Mouse (Mus musculus) gastrocnemius, adult 2 months (tissue): Measurements from ENCODE around the gene Ccdc85b. TPM values are rescaled to one million over a fixed set of nuclear protein-coding genes. Genes with fewer than 3 reads are reported as not detected.

Source experiments
- DNase-seq: peaks from one replicate; pipeline ENCODE4 v3.0.0; 2022
- H3K27ac ChIP-seq: fragments of 200-600 bp; 2 replicates; pipeline ENCODE4 v1.8.1; 2022; ENCODE audit warnings: mild to moderate bottlenecking
- H3K4me3 ChIP-seq: fragments of 200-600 bp; 2 replicates; pipeline ENCODE4 v1.8.1; 2022; ENCODE audit warnings: mild to moderate bottlenecking, moderate library complexity
- CTCF ChIP-seq: fragments of 200-600 bp; IDR thresholded peaks from 2 replicates; pipeline ENCODE4 v1.8.1; 2022; ENCODE audit warnings: antibody characterized with exemption, mild to moderate bottlenecking, moderate library complexity
- intact Hi-C: fragments of 180-260 bp; cut with DNase I; formaldehyde crosslinking; loops from one replicate; pipeline ENCODE4 v1.15.1; 2025
- total RNA-seq, 2 experiments: library from RNA; stranded (reverse); gene quantifications; 2 replicates each; pipeline ENCODE4 v1.2.3; 2021

Ccdc85b gene
- total RNA-seq, 2 experiments from 2014 or later = 3.9 to 7.2 TPM

DNA sequence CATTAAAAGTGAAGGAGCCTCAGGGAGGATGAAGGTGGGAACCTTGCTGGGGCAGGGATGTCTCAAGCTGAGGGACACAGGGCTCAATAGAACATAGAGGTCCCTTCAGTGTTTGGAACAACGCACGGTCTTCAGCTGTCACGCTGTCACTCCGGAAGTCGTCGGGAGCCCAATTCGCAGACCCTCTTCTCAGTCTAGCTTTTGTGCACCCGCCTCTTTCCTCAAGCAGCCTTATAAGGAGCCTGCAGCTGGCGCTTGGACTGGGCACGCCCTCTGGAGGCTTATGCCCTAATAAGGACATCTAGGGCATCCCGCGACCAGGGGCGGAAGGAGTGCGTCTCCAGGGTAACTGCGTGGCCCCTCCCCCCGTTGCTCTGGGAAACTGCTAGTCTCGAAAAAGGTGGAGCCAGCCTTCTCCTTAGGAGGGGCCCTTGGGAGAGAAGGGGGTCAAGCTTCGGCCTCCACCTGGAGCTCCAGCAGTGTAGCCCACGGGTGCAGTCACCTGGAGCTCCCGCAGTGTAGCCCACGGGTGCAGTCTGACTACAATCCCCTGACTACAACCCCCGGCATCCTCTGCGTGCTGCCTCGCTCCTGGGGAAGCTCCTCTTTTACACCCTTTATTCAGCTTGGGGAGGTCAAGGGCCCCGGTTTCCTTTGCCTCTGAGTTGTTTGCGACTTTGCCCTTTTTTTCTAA is 31.3 kb upstream of the Ccdc85b start:
- Histone ChIP-seq H3K4me3 (peak overlapping the region; percentile 100), H3K27ac (peak overlapping the region; percentile 98)
- DNase-seq = peak; percentile 98
- intact Hi-C loops = loop anchor here (2.0 to 5.0 kb wide), 2 partner anchors 64 to 82 kb away; partner anchors contain the start of genes AI837181 and Drap1
- TF ChIP-seq CTCF = no peak

DNA sequence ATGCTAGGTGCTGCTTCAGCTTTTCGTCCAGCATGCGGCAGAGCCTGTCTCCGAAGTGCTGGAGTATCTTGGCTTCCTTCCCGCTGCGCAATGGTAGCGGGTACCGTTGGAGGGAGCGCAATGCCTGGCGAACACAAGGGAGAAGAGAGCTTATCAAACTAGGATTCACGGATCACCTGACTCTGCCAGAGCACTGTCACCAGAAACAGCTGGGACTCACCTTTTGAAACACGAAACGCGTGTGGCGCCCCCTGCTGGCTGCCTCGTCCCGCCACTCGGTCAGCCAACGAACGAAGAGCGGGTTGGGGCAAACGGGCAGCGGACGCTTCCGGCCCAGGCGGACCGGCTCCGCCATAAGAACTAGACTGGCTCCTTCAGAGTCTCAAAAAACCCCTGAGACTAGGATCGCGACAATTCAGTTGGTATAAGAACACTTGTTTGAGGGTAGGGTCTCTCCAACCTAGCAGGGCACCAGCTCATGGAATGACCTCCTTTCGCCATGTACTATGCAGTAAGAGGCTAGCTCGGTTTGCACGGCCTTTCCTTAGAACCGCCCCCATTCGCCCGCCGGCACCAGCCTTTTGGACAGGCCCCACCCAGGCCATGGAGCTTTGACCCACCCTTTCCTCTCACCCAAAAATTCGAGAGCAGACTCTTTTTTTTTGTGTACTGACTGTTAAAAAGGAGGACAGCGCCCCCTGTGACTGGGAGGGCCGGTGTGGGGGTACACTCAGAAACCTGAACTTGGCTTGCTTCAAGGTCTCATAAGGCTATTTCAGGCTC is 30.3 kb upstream of the Ccdc85b start, which contains the start of gene Mus81:
Gene Mus81 (minus strand): TSS at position 635 of the 783 bp plus-strand sequence.
- peak; percentile 87 for TF ChIP-seq CTCF
- H3K27ac ChIP-seq = peak within 1 kb of the TSS; percentile 98
- intact Hi-C loops = loop anchor here (2.0 to 5.0 kb wide), 3 partner anchors 25 to 81 kb away; partner anchors contain the start of genes AI837181 and Drap1
- H3K4me3 ChIP-seq = peak within 1 kb of the TSS; percentile 100
- peak; percentile 97 for DNase-seq

DNA sequence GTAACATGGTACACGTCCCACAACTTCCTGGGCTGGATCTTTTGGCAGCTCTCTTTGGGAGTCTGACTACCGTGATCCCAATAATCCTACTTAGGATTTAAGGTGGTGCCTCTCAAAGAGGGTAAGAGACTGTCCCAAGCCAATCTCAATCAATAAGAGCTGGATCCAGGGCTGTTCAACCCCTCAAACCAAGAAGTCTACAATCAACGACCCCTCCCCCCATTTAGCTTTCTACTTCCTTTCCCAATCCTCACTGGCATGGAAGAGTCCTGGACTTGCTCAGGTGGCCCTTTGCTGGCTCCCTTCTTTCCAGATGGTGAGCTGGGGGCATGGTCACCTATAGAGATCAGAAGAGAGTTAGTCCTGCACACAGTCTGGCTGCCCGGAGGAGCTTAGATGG is 29.1 kb upstream of the Ccdc85b start:
- intact Hi-C loops = loop anchor here (2.0 to 5.0 kb wide), 2 partner anchors 24 to 79 kb away; no protein-coding TSS in a partner anchor
- Histone ChIP-seq H3K27ac (peak overlapping the region; percentile 98; the same call in 1 of the 2 replicates), H3K4me3 (no peak overlapping the region; the same call in none of the 2 replicates)
- TF ChIP-seq CTCF = no peak
- no peak for DNase-seq

DNA sequence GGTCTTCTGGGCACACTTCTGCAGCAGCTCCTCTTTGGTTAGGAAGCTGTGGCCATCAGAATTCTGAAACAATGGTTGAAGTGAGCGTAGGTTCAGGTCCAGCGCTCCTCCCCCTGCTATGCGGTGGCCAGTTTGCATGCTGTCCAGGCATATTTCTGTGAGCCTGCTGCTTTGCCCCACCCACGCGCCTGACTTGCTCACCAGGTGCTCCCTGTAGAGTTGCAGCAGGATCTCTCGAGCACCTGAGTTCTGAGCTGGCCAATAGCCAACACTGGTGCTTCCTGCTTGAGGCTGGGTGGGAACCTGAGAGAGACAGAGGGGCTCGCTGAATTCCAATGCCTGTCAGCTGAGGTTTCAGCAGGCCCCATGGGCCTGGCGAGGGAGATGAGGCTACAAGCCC is 28.6 kb upstream of the Ccdc85b start:
- intact Hi-C loops = loop anchor here (2.0 to 5.0 kb wide), 2 partner anchors 23 to 79 kb away; no protein-coding TSS in a partner anchor
- no peak overlapping the region for H3K4me3 ChIP-seq
- no peak for DNase-seq

DNA sequence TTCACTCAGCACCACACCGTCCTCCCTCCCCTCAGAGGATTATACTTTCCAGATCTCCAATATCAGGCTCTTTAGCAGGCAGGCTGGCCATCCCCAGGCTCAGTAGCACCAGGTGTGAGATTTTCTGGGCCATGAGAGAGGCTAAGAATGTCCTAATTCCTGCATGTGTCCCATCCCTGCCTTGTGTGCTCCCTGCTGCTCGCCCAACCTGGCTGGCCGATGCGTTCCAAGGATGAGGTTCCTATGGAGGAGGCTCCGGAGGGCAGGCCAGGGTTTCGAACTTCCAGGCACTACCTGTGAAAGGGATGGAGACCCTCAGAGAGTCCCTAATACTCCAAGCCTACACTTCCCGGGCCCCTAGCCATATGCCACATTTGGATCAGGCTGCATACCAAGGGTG is 28.1 kb upstream of the Ccdc85b start:
- Histone ChIP-seq H3K4me3 (no peak overlapping the region), H3K27ac (no peak overlapping the region)
- no peak for DNase-seq
- intact Hi-C loops = loop anchor here (2.0 to 5.0 kb wide), 2 partner anchors 23 to 79 kb away; no protein-coding TSS in a partner anchor
- TF ChIP-seq CTCF = no peak

More for the DNA sequence above, 28.6 kb upstream of the Ccdc85b start:
- no peak for TF ChIP-seq CTCF
- H3K27ac ChIP-seq = no peak overlapping the region

DNA sequence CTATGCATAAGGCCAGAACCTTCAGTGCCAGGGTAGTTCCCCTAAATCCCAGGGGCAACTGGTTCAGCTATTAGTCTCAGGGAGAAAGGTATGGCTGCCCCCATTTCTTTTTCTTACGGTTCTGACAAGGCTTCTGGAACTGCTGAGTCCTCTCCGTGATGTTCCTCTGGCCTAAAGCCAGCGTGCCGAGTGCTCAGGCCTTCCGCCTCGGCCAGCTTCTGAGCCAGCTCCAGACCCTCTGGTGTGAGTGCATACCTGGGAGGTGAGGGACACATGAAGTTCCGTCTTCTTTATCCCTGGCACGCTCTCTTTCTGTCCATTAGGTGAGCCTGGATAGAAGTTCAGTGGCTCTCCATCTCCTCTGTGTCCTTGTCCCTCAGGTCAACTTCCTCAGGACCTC is 27.7 kb upstream of the Ccdc85b start:
- Histone ChIP-seq H3K4me3 (no peak overlapping the region), H3K27ac (no peak overlapping the region)
- intact Hi-C loops = loop anchor here (5.0 kb wide), 1 partner anchor 78 kb away; no protein-coding TSS in a partner anchor
- DNase-seq = no peak
- no peak for TF ChIP-seq CTCF

DNA sequence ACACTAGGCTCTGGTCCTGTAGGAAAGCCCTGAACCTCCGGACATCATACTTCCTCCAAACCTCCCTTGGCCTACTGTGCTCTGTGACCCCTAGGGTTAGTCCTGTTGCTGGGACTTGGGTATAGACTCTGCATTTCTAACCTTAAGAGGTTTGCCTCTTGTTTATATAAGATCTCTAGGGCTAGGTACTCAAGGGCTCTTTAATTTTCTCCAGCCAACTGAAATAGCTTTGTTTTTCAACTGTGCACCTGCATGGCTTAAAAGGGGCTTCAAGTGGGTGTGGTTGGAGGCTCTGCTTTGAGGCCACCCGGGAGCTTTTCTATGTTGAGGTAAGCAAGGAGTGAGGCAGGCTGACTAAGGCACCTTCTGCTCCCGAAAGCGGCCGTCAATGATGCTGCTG is 26.8 kb upstream of the Ccdc85b start:
- Histone ChIP-seq H3K4me3 (no peak overlapping the region), H3K27ac (no peak overlapping the region)
- no peak for DNase-seq
- TF ChIP-seq CTCF = no peak
- intact Hi-C loops = no loop called here

DNA sequence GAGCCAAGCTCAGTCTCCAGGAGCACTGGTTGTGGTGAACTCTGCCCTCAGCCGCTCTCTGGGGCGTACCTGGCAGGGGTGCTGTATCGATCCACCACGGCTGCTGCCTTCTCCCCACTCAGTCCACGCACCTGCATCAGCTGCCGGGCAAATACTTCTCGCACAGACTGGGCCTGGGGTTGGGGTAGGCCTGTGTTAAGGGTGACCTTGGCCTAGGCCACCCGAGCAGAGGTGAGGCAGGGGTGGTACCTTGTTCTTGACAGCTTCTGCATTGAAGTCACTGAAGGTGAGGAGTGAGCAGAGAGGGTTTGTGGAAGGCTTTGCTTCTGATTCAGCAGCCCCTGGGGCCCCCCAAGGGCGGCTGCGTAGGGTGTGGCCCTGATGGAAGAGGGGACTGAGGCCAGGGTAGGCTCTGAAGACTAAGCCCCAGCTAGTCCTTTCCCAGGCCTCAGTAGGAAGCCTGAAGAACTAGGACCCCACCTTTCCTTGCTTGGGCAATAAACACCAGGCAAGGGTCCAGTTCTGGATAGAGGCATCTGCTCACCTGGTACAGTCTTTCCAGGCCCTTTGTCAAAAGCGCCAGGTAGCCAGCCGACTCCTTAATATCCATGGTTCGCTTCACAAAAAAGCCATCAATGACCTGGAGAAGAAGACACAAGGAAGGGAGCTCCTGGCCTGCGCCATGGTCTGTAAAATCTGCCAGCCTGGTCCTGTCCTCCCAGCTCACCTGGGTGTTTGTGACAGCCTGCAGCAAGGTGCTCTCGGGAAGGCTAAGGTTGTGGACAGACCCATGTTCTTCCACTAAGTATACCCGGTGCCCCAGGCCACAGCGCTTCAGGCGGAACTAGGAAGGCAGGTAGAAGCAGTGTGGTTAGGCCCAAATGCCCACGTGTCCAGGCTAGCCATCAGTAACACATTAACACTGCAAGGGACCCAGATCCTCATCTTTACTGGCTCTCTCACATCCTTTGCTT is 26.0 kb upstream of the Ccdc85b start:
- Histone ChIP-seq H3K4me3 (no peak overlapping the region), H3K27ac (no peak overlapping the region)
- no peak for DNase-seq
- TF ChIP-seq CTCF = no peak
- intact Hi-C loops = no loop called here

DNA sequence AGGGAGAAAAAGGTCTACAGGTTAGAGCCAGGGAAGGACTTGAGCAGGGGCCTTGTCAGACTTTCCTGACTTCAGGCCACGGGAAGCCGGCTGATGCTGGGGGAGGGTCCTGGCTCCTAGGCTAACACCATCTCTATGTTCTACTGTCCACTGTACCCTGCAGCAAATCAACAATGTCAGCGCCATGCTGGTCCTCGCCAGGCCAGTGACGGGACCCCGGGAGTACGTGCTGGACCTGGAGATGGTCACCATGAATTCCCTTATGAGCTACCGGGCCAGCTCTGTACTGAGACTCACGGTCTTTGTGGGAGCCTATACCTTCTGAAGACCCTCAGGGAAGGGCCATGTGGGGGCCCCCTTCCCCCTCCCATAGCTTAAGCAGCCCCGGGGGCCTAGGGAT is 23.7 kb upstream of the Ccdc85b start:
- no peak for TF ChIP-seq CTCF
- no peak overlapping the region for H3K4me3 ChIP-seq
- DNase-seq = no peak
- H3K27ac ChIP-seq = no peak overlapping the region
- intact Hi-C loops = no loop called here

DNA sequence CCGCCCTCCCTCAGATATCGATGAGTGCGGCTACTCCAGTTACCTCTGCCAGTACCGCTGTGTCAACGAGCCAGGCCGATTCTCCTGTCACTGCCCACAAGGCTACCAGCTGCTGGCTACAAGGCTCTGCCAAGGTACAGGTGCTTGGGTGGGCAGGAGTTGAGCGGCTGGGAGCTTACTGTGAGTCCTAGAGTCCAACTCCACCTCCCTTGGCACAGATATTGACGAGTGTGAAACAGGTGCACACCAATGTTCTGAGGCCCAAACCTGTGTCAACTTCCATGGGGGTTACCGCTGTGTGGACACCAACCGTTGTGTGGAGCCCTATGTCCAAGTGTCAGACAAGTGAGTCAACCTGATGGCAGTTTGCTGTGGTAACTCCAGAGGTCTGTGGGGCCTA is 22.3 kb upstream of the Ccdc85b start:
- TF ChIP-seq CTCF = no peak
- Histone ChIP-seq H3K27ac (no peak overlapping the region), H3K4me3 (no peak overlapping the region)
- DNase-seq = no peak
- intact Hi-C loops = no loop called here

DNA sequence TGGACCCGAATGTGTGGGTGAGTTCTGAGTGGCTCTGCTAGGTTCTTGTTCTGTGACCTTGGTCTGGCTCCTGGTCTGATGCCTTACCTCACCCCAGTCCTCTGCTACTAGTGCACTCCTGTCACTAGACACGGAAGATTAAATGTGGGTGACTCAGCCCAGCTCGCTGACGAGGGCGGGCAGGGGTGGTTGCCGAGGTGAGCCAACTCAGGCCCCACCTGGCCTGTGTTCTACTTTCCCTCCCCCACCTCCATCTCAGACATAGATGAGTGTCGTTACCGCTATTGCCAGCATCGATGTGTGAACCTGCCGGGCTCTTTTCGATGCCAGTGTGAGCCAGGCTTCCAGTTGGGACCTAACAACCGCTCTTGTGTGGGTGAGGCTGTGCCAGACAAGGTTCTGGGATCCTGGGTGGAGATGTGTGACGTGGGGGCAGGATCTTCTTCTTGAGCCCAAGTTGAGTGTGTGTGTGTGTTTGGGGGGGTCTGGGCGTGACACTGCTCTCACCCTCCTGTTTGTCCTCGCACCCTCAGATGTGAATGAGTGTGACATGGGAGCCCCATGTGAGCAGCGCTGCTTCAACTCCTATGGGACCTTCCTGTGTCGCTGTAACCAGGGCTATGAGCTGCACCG is 20.1 kb upstream of the Ccdc85b start:
- DNase-seq = no peak
- Histone ChIP-seq H3K27ac (0 out of 2 replicates have a peak overlapping the region, but pooled peaks have one; percentile 8), H3K4me3 (no peak overlapping the region)
- no peak for TF ChIP-seq CTCF
- intact Hi-C loops = no loop called here
